ENCODE assay signal across 9 mouse cellular contexts in genomic region chr11:103168690-103169390, GRCm38 (mm10). TPM values are rescaled to one million over a fixed set of nuclear protein-coding genes. Genes with fewer than 3 reads are reported as not detected.
DNase-seq lines count a peak whose midpoint lies in the region; ATAC-seq lines count a peak whose summit lies in the region.
"Had no signal": no experiment of that assay in that cellular context is flagged by ENCODE, and none has a peak within 500 bp of the region (broad histone marks: within the 10 kb centered on the region; RNA-seq: fewer than 3 reads in every experiment).

No protein-coding gene starts in this region.

- ATAC-seq in CD4-positive, CD25-positive, alpha-beta regulatory T cell, adult 4 months: peak; percentile 55

- intact Hi-C loops in gastrocnemius, postnatal 14 days (cut with DNase I; ENCODE audit: low total_unique reads): no loop called here

- peak; percentile 75 for DNase-seq in 416B (ENCODE audit: low read depth)
- DNase-seq in cerebellum, adult 18-20 months: peak; percentile 85 to 86
- peak; percentile 58 for DNase-seq in gastrocnemius, postnatal 14 days
- peak; percentile 74 to 84 for DNase-seq in layer of hippocampus, adult 8-10 months (ENCODE audit: low spot score in 2 of 2)
- DNase-seq in lung, postnatal 4 days: peak; percentile 61 to 81
- DNase-seq in right cerebral cortex, postnatal 4 days: peak; percentile 63

RNA-seq across cellular contexts. Expression of gene Fmnl1, which starts 2.1 kb away (rescaled TPM):
- polyA plus RNA-seq in CD4-positive, CD25-positive, alpha-beta regulatory T cell, adult 4 months (2017; shearing (Covaris generic)): 10 to 100 TPM; 54.2 to 69.6 TPM
- 1 to 10 TPM; 6.7 to 7.3 TPM for total RNA-seq in gastrocnemius, postnatal 14 days (2021)
- 100 to 1,000 TPM; 121 to 133 (median 125) TPM for total RNA-seq in layer of hippocampus, adult 8-10 months (2022)

RNA-seq across cellular contexts. Expression of gene Hexim2, which starts 36.6 kb away (rescaled TPM):
- polyA plus RNA-seq in CD4-positive, CD25-positive, alpha-beta regulatory T cell, adult 4 months (2017; shearing (Covaris generic)): 1 to 10 TPM; 2.3 to 4.5 TPM
- total RNA-seq in gastrocnemius, postnatal 14 days (2021): 1 to 10 TPM; 2.7 to 3.8 TPM
- total RNA-seq in layer of hippocampus, adult 8-10 months (2022): 10 to 100 TPM in 3 of 4 experiments, 1 to 10 TPM in 1; 9.4 to 15.1 (median 11.6) TPM

RNA-seq across cellular contexts. Expression of gene 1700023F06Rik, which starts 39.5 kb away (rescaled TPM):
- polyA plus RNA-seq in CD4-positive, CD25-positive, alpha-beta regulatory T cell, adult 4 months (2017; shearing (Covaris generic)): not detected
- not detected for total RNA-seq in gastrocnemius, postnatal 14 days (2021)
- 1 to 10 TPM; 1.4 to 3.1 (median 2.2) TPM for total RNA-seq in layer of hippocampus, adult 8-10 months (2022)
- total RNA-seq: gastrocnemius, postnatal 4 days had no signal

RNA-seq across cellular contexts. Expression of gene Spata32, which starts 49.4 kb away (rescaled TPM):
- not detected for polyA plus RNA-seq in CD4-positive, CD25-positive, alpha-beta regulatory T cell, adult 4 months (2017; shearing (Covaris generic))
- not detected for total RNA-seq in gastrocnemius, postnatal 14 days (2021)
- 1 to 10 TPM; 1.4 to 3.0 (median 2.1) TPM for total RNA-seq in layer of hippocampus, adult 8-10 months (2022)
- total RNA-seq: gastrocnemius, postnatal 4 days had no signal
- polyA plus RNA-seq: stomach, embryonic 14.5 days had no signal

RNA-seq across cellular contexts. Expression of gene Hexim1, which starts 52.8 kb away (rescaled TPM):
- polyA plus RNA-seq in CD4-positive, CD25-positive, alpha-beta regulatory T cell, adult 4 months (2017; shearing (Covaris generic)): 1 to 10 TPM; 2.6 to 4.3 TPM
- 10 to 100 TPM; 20.7 to 21.5 TPM for total RNA-seq in gastrocnemius, postnatal 14 days (2021)
- 10 to 100 TPM; 39.0 to 51.3 (median 45.9) TPM for total RNA-seq in layer of hippocampus, adult 8-10 months (2022)

Comparison
In these comparisons a context has a peak if more than half of its experiments do, and no peak if none do; other contexts are left out.
1. Peak in every context shown above with its lines: DNase-seq and ATAC-seq.
2. RNA of gene Fmnl1, which starts 2.1 kb away (total RNA-seq): 121 to 133 TPM in layer of hippocampus, adult 8-10 months; 6.7 to 7.3 TPM in gastrocnemius, postnatal 14 days; every median in the first group is over 10 times any median in the second.